Mouse (Mus musculus) kidney, adult 18-20 months (tissue): Measurements from ENCODE around the gene Tut7.
"Not testable (repeated sequence)": the region's sequence is repeated elsewhere in the genome, so short reads cannot be mapped to it uniquely, and the experiment has no call there.

Experiments used
- DNase-seq: peaks from one replicate; pipeline ENCODE4 v3.0.0; 2021

Tut7 gene

GRCm38 (mm10) chr13:59832454-59832853 is 9.5 kb upstream of the Tut7 start:
- DNase-seq: no peak

DNA sequence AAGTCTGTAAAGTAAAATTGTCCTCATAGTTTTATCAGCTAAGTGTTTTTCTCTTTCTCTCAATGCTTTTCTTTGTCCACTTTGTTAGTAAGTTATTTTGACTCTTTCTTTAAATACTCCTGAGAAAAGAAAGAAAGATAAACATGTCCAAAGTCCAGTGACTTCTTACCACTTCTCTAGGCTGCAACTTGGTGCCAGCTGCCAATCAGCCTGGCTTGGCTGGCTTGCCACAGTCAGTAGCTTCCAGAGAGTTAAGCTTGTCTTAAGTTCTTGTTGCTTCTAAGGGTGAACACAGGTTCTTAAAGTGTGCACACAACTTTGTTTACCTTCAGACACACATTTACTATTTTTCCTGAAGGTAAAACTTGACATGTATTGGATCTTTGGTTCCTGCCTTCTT is 3.0 kb upstream of the Tut7 start:
- peak; percentile 21 for DNase-seq

GRCm38 (mm10) chr13:59820836-59821235 is 2.1 kb downstream of the Tut7 start:
- DNase-seq: no peak

GRCm38 (mm10) chr13:59820114-59820513 is 2.8 kb downstream of the Tut7 start:
- DNase-seq: peak; percentile 16

DNA sequence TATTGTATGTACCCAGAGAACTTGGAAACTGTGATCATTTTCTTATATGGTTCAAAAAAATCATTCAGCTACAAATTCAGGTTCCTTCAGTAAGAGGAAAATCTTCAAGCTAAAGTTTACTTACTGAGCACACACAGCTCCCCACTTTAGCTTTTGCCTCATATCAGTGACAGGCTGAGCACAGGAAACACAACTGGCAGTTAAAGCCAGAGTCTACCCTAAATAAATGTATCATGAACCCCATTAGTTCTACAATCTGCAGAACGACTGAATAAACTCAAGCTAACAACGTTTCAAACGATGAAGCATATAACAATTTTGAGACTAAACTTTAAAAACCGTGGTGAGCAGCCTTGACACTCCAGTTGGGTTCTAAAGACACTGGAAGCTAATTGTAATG is 5.6 kb downstream of the Tut7 start:
- DNase-seq: no peak

DNA sequence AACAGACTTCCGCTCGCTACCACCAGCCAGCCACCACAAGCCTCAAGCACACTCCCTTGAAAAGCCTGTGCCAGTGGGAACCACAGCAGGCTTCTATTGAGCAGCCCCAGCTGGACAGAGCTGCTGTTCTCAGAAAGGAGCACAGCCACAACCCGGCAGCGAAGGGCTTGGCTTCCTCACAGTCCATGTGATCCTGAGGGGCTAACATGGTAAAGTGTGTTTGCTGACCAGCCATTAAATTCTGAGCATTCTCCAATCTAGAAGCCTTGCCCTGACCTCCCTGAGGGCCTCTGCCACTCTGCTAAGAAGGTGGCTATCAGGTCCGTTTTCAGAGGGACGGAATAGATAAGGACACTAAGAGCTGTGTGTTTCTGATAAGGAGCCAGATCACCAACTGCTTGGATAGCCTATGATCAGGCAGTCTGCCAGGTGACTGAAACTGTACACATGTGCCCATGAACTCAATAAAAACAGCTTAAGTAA is 8.8 kb downstream of the Tut7 start:
- DNase-seq: no peak

GRCm38 (mm10) chr13:59811581-59811980 is 11.4 kb downstream of the Tut7 start:
- DNase-seq: no peak

DNA sequence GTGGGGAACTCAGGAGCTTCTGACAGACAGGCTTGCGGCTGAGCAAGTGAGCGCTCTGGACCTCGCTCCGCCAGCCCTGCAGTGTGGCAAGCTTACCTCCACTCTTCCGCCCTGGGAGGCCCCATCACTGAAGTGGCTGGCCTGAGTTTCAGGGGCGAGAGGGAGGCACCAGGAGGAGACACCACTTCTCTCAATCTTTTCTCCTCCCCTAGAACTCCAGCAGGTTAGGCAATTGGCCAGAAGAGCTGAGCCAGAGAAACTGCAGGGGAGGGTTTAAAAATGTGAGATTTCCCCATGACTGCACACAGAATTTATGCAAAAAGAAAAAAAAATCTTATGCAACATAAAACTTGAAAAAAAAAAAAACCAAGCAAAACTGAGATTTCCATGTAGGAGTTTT is 21.9 kb downstream of the Tut7 start:
- DNase-seq: peak; percentile 9

GRCm38 (mm10) chr13:59800077-59800476 is 22.9 kb downstream of the Tut7 start:
- no peak for DNase-seq

DNA sequence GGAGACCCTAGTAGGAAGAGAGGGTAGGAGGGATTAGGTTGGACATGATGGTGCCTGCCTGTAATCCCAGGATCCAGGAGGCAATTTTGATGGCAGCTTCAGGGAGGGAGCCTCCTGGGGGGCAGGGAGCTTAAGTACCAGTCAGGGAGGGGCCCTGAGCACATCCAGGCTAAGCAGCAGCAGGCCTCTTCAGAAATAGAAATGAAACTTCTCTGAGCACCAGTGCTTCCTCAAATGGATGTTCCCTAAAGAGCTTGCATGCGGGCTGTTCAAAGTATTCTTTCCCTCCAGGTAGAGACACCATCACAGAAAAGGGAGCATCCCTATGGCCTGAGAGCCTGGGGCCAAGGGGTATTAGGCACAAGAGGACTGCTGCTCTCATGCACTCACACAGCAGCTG is 24.6 kb downstream of the Tut7 start:
- DNase-seq: no peak

GRCm38 (mm10) chr13:59796466-59796848 is 26.5 kb downstream of the Tut7 start:
- no peak for DNase-seq

DNA sequence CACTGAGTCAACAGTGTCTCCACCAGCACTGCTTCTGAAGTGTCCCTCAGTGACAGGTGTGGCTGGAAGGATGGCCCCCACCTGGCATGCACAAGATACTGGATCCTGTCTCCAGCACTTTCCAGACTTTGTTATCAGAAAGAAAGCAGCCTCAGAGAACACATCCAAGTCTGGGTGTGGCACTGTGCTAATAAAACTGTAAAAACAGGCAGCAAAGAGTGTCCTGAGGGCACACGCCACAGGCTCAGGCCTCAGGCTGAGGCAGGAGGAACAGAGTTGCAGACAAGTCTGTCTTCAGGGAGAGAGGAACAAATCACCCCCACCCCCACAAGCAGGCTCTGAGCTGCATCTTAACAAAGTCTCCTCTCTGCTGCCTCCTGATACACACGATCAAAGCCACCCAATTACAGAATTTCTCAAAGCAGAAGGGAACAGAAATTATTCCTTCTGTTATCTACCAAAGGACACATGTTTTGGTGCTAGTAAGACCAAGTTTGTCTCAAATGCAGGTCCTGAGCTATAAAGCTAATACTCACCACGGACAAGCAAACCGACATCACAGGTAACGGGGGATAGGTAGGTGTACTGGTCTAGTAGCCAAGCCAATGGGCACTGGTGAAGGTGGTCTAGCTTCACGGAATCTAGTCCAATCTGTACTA is 27.0 kb downstream of the Tut7 start:
- DNase-seq: no peak

- DNase-seq: no peak
Measured at GRCm38 (mm10) chr13:59794786-59795185, 28.2 kb downstream of the Tut7 start.

DNA sequence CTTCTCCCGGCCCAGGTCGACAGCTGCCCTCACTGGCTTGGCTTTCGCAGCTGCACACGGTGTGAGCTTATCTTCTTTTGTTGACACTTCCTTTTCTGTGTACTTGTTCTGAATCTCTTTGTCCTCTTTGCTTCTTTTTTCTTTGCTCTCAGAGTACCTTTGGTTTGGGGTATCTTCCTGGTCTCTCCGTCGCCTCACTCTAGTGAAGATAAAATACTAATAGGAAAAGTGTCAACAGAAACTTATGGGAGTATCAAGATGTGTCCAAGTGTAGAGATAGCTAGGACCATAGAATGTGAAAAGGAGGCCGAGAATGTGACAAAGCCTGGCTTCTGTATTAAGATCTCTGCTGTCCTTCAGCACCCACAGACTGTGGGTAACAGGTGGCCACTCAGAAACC is 40.8 kb downstream of the Tut7 start, which contains the start of gene Gm49354:
Gene Gm49354 (minus strand): TSS at position 101 of the 400 bp plus-strand sequence.
- no peak for DNase-seq

- DNase-seq: not testable (repeated sequence)
Measured at GRCm38 (mm10) chr13:59779744-59780264, 43.1 kb downstream of the Tut7 start.

DNA sequence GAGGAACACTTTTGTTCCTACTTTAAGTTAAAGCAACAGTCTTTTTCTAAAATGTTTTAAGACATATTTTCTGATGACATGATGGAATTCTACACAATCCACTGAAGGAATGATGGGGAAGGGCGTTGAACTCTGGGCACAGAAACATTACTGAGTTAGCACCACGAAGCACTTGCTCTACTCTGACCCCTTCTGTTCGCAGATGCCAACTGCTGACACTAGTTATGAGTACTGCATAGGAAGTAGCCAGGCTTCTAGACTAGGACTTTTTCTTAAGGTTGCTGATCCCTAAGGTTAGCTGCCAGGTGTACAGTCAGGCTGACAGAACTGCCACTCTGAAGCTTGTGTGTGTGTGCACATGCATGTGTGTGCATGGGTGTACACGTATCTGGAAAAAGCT is 43.7 kb downstream of the Tut7 start:
- DNase-seq: peak; percentile 13

DNA sequence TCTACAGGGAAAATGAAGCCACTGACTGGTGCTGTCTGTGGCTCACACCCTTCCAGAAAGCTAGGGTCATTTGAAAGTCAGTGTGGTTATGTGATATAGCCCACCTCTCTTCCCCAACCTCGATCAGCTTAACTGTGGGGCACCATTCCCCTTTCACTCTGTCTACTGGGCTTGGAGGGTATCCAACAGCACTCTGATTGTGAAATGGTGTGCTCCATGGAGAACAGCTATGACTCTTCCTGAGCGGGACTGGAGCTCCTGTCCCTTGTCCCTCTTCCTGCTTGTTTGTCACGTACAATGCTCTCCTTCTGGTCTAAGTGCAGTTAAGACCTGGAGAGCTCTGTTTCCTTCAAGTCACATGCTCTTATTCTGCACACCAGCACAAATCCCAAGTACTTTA is 47.8 kb downstream of the Tut7 start:
- DNase-seq: no peak

- peak; percentile 70 for DNase-seq
Measured at GRCm38 (mm10) chr13:59771257-59771656, 51.7 kb downstream of the Tut7 start.

DNA sequence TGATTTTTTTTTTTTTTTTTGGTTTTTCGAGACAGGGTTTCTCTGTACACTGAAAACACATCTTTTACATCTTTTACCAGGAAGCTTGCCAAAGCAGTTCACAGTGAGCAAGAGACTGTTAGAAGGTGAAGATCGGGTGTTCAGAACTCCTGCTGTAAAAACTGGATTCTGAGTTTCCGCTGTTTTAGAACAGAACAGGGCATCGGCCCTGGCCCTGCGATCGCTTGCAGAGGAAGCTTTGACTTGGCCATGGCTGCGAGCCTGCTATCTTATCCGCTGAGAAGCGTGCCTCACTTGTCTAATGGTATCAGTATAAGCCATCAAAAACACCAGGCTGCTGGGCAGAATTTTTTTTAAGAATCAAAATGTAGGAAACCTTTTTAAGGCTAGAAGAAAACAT is 52.1 kb downstream of the Tut7 start:
- DNase-seq: no peak

GRCm38 (mm10) chr13:59770164-59770562 is 52.8 kb downstream of the Tut7 start:
- DNase-seq: peak; percentile 84

DNA sequence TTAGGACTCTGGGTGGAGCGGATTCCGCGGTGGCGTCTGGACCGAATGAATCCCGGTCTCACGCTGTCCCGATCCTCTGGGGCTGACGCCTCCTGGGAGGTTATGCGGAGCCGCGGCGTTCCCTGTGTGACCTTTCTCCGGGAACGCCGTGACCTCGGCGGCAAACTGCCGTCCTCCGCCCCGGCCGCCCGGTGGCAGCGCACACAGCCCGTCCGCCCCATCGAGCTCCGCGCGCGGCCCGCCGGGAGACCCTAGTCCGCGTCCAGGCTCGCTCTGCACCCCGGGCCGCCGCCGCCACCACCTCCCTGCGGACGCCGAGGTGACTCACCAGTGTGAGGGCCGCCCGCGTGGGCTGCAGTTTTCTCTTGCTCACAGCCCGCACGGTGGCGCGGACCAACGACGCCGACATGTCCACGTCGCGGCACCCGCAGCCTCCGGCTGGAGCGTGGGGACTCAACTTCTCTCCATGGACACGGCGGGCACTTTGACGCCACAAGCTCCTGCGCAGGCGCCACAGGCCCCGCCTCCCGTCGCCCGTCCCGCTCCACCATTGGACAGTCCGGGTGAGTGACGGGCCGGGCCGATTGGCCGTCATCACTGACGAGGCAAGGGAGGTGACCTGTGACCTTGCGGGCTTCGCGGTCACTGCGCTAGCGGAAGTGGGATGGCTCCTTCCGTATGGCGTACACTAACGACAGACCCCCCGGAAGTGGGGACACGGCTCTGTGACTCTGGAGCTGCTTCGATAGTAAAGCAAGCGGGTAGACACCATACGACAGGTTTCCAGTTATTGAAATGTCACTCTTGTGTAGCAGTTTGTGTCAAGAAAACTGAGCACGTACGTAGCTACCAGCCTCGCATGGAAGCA is 53.4 kb downstream of the Tut7 start, which contains the start of gene Isca1:
Gene Isca1 (minus strand): TSS at position 515 of the 868 bp plus-strand sequence.
- peak; percentile 99 for DNase-seq

- peak; percentile 22 for DNase-seq
Measured at GRCm38 (mm10) chr13:59768531-59768930, 54.4 kb downstream of the Tut7 start.

DNA sequence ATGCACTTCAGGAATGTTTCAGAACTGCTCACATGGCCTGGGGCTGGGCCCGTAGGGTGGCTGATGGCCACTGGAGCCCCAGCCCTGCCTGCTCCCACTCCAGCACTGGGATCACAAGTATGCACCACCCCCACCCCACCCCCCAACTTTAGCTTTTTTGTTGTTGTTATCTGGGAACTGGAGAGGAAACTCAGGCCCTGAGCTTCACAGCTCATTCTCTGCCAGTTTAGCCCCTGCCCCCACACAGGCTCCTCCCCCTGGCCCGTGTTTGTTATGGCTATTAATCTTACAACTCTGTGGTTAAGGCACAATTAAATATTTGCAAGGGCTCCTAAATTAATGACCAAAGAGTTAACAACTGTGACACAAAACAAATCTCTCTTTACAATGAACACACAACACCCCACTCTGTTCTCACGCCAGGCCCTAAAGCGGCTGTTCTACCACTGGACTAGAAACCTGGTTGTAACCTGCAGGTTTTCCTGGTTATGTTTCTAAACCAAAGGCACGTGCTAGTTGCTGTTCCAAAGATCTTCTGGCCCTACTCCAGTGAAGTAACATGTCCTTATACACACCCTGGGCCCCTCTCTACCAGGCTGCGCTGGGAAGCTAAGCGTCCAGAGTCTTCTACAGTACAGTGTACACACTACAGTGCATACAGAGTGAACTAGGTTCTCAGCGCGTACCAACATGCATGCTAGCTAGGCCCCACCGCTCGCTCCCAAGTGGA is 56.0 kb downstream of the Tut7 start:
- peak; percentile 62 for DNase-seq
